Mouse (Mus musculus) myocyte (in vitro differentiated cells): Measurements from ENCODE around the gene Wfdc6a. TPM values are rescaled to one million over a fixed set of nuclear protein-coding genes. Genes with fewer than 3 reads are reported as not detected.
"Not testable (repeated sequence)": the region's sequence is repeated elsewhere in the genome, so short reads cannot be mapped to it uniquely, and the experiment has no call there.

Experiments used
- H3K27me3 ChIP-seq: one replicate; pipeline ENCODE4 v1.6.1; 2011; ENCODE audit not compliant: control insufficient read depth, insufficient read depth, insufficient read length
- H3K36me3 ChIP-seq: one replicate; pipeline ENCODE4 v1.6.1; 2011; ENCODE audit not compliant: control insufficient read depth, insufficient read depth
- H3K4me2 ChIP-seq: one replicate; pipeline ENCODE4 v1.6.1; 2011; ENCODE audit warnings: low read depth, control low read depth
- H3K4me3 ChIP-seq: one replicate; pipeline ENCODE4 v1.5.1; 2011; ENCODE audit warnings: mild to moderate bottlenecking, control low read depth, moderate library complexity
- H3K79me2 ChIP-seq: one replicate; pipeline ENCODE4 v1.6.1; 2011; ENCODE audit not compliant: control insufficient read depth, insufficient read depth
- H3ac ChIP-seq: one replicate; pipeline ENCODE4 v1.6.1; 2011; ENCODE audit not compliant: control insufficient read depth, insufficient read length
- CEBPB ChIP-seq: IDR thresholded peaks from 2 replicates; pipeline ENCODE4 v1.6.1; 2011; ENCODE audit warnings: mild to moderate bottlenecking, moderate library complexity; ENCODE audit not compliant: poor library complexity, insufficient read depth, severe bottlenecking
- E2F4 ChIP-seq: IDR thresholded peaks from one replicate; pipeline ENCODE4 v1.6.1; 2011; ENCODE audit warnings: mild to moderate bottlenecking, control low read depth, moderate library complexity; ENCODE audit not compliant: insufficient read depth
- MAX ChIP-seq: IDR thresholded peaks from one replicate; pipeline ENCODE4 v1.6.1; 2011; ENCODE audit warnings: low read depth, mild to moderate bottlenecking, control low read depth
- MYOD1 ChIP-seq, 3 experiments: IDR thresholded peaks; one replicate each; pipeline ENCODE4 v1.6.1; 2011; ENCODE audit warnings: control low read depth in 2 of 3, low read depth in 2 of 3, mild to moderate bottlenecking in 2 of 3, moderate library complexity in 1 of 3; ENCODE audit not compliant: insufficient read length in 2 of 3, control insufficient read depth in 1 of 3
- MYOG ChIP-seq, 3 experiments: IDR thresholded peaks; one replicate each; pipeline ENCODE4 v1.6.1; 2011; ENCODE audit warnings: control low read depth in 2 of 3, low read depth in 2 of 3, mild to moderate bottlenecking in 2 of 3; ENCODE audit not compliant: insufficient read length in 2 of 3, control insufficient read depth in 1 of 3, insufficient read depth in 1 of 3
- POLR2A ChIP-seq: IDR thresholded peaks from one replicate; pipeline ENCODE4 v1.6.1; 2011; ENCODE audit warnings: low read depth, mild to moderate bottlenecking, control low read depth, moderate library complexity; ENCODE audit not compliant: insufficient read length
- POLR2AphosphoS2 ChIP-seq: IDR thresholded peaks from one replicate; pipeline ENCODE4 v1.6.1; 2011; ENCODE audit warnings: low read depth, control low read depth; ENCODE audit not compliant: insufficient read length
- REST ChIP-seq: IDR thresholded peaks from one replicate; pipeline ENCODE4 v1.6.1; 2011; ENCODE audit warnings: mild to moderate bottlenecking, control low read depth, moderate library complexity; ENCODE audit not compliant: insufficient read depth, insufficient read length
- SRF ChIP-seq: IDR thresholded peaks from one replicate; pipeline ENCODE4 v1.6.1; 2011; ENCODE audit warnings: low read depth; ENCODE audit not compliant: control insufficient read depth, insufficient read length
- TCF12 ChIP-seq: IDR thresholded peaks from one replicate; pipeline ENCODE4 v1.6.1; 2011; ENCODE audit warnings: mild to moderate bottlenecking, control low read depth; ENCODE audit not compliant: poor library complexity, insufficient read depth, severe bottlenecking
- TCF3 ChIP-seq: IDR thresholded peaks from one replicate; pipeline ENCODE4 v1.6.1; 2011; ENCODE audit warnings: low read depth, control low read depth; ENCODE audit not compliant: insufficient read length
- USF1 ChIP-seq: IDR thresholded peaks from one replicate; pipeline ENCODE4 v1.6.1; 2011; ENCODE audit warnings: low read depth, mild to moderate bottlenecking, control low read depth, moderate library complexity
- polyA plus RNA-seq: library from polyadenylated mRNA; unstranded; fragments of >200 nt; fragmentation: generic; extraction: Trizol; gene quantifications from one replicate; pipeline ENCODE4 v1.2.1, GENCODE M21; 2012; ENCODE audit warnings: missing spikeins

The Wfdc6a gene
- polyA plus RNA-seq, 1 experiment = not detected

DNA sequence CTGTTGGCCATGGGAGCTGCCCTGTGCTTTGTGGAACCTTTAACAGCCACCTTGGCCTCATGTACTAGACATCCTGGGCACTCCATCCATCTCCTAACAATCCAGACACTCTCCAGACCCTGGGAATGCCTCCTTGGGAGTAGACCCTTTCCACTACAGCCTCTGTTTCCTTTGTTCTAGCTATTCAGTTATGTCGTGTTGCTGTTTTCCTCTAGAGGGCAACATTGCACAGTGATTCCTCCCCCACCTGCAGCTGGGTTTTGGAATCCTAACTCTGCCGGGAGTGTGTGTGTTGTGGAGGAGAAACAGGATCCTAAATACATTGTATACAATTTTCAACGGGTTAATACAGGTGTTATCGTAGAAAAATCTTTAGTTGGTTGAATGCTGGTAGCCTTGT, 6.8 kb upstream of the Wfdc6a start:
- H3K36me3 ChIP-seq = no peaks in the 10 kb centered on the region
- H3K79me2 ChIP-seq = no peaks in the 10 kb centered on the region
- no peak overlapping the region for H3K4me3 ChIP-seq
- no peak overlapping the region for H3K4me2 ChIP-seq
- H3K27me3 ChIP-seq = peaks cover 50% of the 10 kb centered on the region
- no peak overlapping the region for H3ac ChIP-seq
- no peak for TF ChIP-seq E2F4
- TF ChIP-seq TCF3 = no peak
- no peak for TF ChIP-seq MYOG (IDR thresholded peaks at IDR 0.05; ENCODE audit: control insufficient read depth in 1 of 3, insufficient read depth in 1 of 3, insufficient read length in 2 of 3, low read depth in 2 of 3)
- TF ChIP-seq REST = no peak
- TF ChIP-seq SRF = no peak
- no peak for TF ChIP-seq POLR2A
- TF ChIP-seq CEBPB = no peak
- no peak for TF ChIP-seq TCF12
- TF ChIP-seq POLR2AphosphoS2 = no peak
- no peak for TF ChIP-seq MAX
- TF ChIP-seq MYOD1 (IDR thresholded peaks at IDR 0.05; ENCODE audit: control insufficient read depth in 1 of 3, insufficient read length in 2 of 3, low read depth in 2 of 3) = no peak
- TF ChIP-seq USF1 = no peak

DNA sequence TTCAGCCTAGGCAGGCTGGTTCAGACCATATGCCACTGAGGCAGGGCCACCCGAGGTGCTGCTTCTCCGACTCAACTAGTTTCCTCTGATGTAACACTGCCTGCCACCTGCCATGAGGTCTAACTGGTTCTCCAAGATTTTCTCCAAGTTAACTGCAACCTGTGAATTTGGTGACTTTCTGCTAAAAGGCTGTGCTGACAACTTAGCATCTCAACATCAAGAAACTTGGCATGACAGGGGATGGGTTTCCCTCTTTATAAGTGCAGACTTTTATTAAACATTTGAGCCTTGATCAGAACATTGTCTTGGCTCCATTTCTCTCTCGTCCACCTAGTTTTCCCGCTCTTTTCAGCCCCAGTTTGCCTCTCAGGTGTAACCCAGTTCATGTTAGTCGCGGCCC, 11.9 kb downstream of the Wfdc6a start, which contains the start of gene Spint3:
Gene Spint3 (minus strand): TSS at position 101 of the 400 bp plus-strand sequence.
- H3K4me3 ChIP-seq, H3K79me2 ChIP-seq, H3K36me3 ChIP-seq, H3ac ChIP-seq, H3K4me2 ChIP-seq: not testable (repeated sequence)
- peaks cover 40% of the 10 kb centered on the region for H3K27me3 ChIP-seq

DNA sequence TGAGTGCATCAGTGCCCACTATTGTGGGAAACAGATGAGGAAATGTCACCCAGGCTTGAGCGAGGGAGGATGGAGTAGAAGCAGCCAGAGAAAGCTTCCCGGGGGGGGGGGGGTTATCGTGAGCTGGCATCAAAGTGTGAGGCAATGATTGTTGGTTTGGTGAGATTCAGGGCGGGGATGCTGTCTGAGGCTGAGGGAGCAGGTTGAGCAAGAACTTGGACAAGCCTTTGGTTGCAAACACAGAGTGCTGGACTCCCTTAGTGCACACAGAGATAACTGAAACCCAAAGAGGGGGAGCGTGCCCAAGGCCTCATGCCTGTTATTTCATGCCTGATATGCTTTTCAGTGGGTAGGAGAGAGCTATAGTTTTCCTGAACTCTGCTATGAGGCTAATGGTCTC, 17.8 kb downstream of the Wfdc6a start:
- H3K4me2 ChIP-seq = no peak overlapping the region
- no peaks in the 10 kb centered on the region for H3K36me3 ChIP-seq
- H3ac ChIP-seq = no peak overlapping the region
- TF ChIP-seq E2F4 = no peak
- no peak for TF ChIP-seq MYOD1 (IDR thresholded peaks at IDR 0.05; ENCODE audit: control insufficient read depth in 1 of 3, insufficient read length in 2 of 3, low read depth in 2 of 3)
- no peak for TF ChIP-seq CEBPB
- no peak for TF ChIP-seq MAX
- peaks cover 58% of the 10 kb centered on the region for H3K27me3 ChIP-seq
- H3K4me3 ChIP-seq = no peak overlapping the region
- H3K79me2 ChIP-seq = no peaks in the 10 kb centered on the region

DNA sequence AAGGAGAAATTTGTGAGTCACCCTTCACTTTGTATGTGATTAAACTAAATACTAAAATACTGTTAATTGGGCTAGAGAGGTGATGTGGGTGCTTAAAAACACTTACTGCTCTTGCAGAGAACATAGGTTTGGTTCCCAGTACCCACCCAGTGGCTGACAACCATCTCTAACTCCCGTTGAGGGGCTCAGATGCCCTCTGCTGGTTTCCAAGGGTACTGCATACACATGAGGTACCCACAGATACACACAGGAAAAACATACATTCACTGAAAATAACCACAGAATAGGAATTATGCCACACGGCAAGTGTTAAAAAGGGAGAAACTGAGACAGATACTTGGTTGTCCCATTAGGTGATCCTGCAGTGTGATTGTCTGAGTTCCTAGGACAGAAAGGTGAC, 18.2 kb downstream of the Wfdc6a start:
- Histone ChIP-seq H3K4me3 (no peak overlapping the region), H3K36me3 (no peaks in the 10 kb centered on the region), H3ac (no peak overlapping the region), H3K4me2 (no peak overlapping the region), H3K79me2 (no peaks in the 10 kb centered on the region), H3K27me3 (peaks cover 58% of the 10 kb centered on the region)
- no peak for TF ChIP-seq CEBPB
- TF ChIP-seq MYOG (IDR thresholded peaks at IDR 0.05; ENCODE audit: control insufficient read depth in 1 of 3, insufficient read depth in 1 of 3, insufficient read length in 2 of 3, low read depth in 2 of 3) = no peak
- no peak for TF ChIP-seq MAX
- no peak for TF ChIP-seq MYOD1 (IDR thresholded peaks at IDR 0.05; ENCODE audit: control insufficient read depth in 1 of 3, insufficient read length in 2 of 3, low read depth in 2 of 3)
- no peak for TF ChIP-seq POLR2AphosphoS2
- no peak for TF ChIP-seq SRF
- no peak for TF ChIP-seq TCF3
- TF ChIP-seq TCF12 = no peak
- TF ChIP-seq E2F4 = no peak
- TF ChIP-seq USF1 = no peak
- TF ChIP-seq REST = no peak

DNA sequence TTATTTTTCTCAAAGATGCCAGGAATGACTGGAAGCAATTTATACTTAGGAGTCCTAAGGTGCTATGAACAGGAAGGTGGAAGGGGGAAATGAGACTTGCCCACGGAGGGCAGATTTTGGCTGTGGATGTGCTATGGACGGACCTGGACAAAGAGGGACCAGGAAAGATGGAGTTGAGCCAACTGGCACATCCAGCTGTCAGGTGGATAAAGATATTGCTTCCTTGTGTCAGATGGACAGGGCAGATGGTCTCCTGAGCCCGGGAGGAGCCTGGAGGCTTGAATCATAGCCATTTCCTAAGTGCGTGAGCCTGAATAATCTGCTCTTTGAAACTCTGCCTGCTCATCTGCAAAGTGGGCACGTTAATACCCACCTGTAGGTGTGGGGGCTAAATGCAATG, 20.9 kb downstream of the Wfdc6a start:
- Histone ChIP-seq H3ac (no peak overlapping the region), H3K4me3 (no peak overlapping the region), H3K36me3 (no peaks in the 10 kb centered on the region), H3K27me3 (peaks cover 47% of the 10 kb centered on the region), H3K79me2 (no peaks in the 10 kb centered on the region), H3K4me2 (no peak overlapping the region)
- TF ChIP-seq REST (no peak), SRF (no peak), MYOD1 (IDR thresholded peaks at IDR 0.05; ENCODE audit: control insufficient read depth in 1 of 3, insufficient read length in 2 of 3, low read depth in 2 of 3) (no peak), TCF3 (no peak), MAX (no peak), CEBPB (no peak), E2F4 (no peak), POLR2AphosphoS2 (no peak), USF1 (no peak), POLR2A (no peak), TCF12 (no peak), MYOG (IDR thresholded peaks at IDR 0.05; ENCODE audit: control insufficient read depth in 1 of 3, insufficient read depth in 1 of 3, insufficient read length in 2 of 3, low read depth in 2 of 3) (no peak)
